Mouse (Mus musculus): ENCODE measurements around the gene Gm14327.
"Not testable (repeated sequence)": the region's sequence is repeated elsewhere in the genome, so short reads cannot be mapped to it uniquely, and the experiment has no call there.

GRCm38 (mm10) chr2:177898171-177898570 is 1.3 kb downstream of the Gm14327 start:
- not testable (repeated sequence) for TF ChIP-seq CTCF, EP300 (IDR thresholded peaks at IDR 0.05)

All from lung, postnatal 0 days (tissue).